Mouse (Mus musculus) spleen, adult 2 months (tissue): ENCODE measurements around the gene Dusp7. TPM values are rescaled to one million over a fixed set of nuclear protein-coding genes. Genes with fewer than 3 reads are reported as not detected.

Experiments used
- DNase-seq, 2 experiments: peaks; one replicate each; pipeline versions ENCODE4 v3.0.0 to v3.0.0-alpha.2; 2012 to 2021; ENCODE audit warnings: low spot score in 2 of 2, low read depth in 1 of 2
- H3K27ac ChIP-seq: fragments of 200-500 bp; 2 replicates; pipeline ENCODE4 v1.5.1; 2012; ENCODE audit warnings: low read length, inconsistent platforms; ENCODE audit not compliant: insufficient read depth
- H3K27me3 ChIP-seq: fragments of 200-500 bp; 2 replicates; pipeline ENCODE4 v1.6.1; 2012; ENCODE audit warnings: mild to moderate bottlenecking, moderate library complexity, low read length, inconsistent platforms; ENCODE audit not compliant: control insufficient read depth, insufficient read depth
- H3K36me3 ChIP-seq: fragments of 200-500 bp; 2 replicates; pipeline ENCODE4 v1.6.1; 2012; ENCODE audit warnings: mild to moderate bottlenecking, low read length, inconsistent platforms; ENCODE audit not compliant: control insufficient read depth, insufficient read depth
- H3K4me1 ChIP-seq: fragments of 200-500 bp; 2 replicates; pipeline ENCODE4 v1.6.1; 2011; ENCODE audit warnings: inconsistent platforms; ENCODE audit not compliant: control insufficient read depth, insufficient read depth, insufficient read length
- H3K4me3 ChIP-seq: fragments of 200-500 bp; 2 replicates; pipeline ENCODE4 v1.5.1; 2011; ENCODE audit warnings: mild to moderate bottlenecking, inconsistent platforms; ENCODE audit not compliant: insufficient read depth, insufficient read length; ENCODE audit errors: extremely low read depth
- CTCF ChIP-seq: fragments of 200-500 bp; IDR thresholded peaks from 2 replicates; pipeline ENCODE4 v1.5.1; 2011; ENCODE audit warnings: mild to moderate bottlenecking, inconsistent platforms; ENCODE audit not compliant: insufficient read depth, insufficient read length, insufficient replicate concordance; ENCODE audit errors: extremely low read depth
- POLR2A ChIP-seq: fragments of 200-500 bp; IDR thresholded peaks from 2 replicates; pipeline ENCODE4 v1.6.1; 2011; ENCODE audit warnings: low read depth, low read length, inconsistent platforms
- WGBS: fragments of 180-500 bp; shearing (Covaris S2); methylation state at CpG from one replicate; pipeline ENCODE4 v1.1.7; 2018; 5-methylcytosine and 5-hydroxymethylcytosine counted together
- polyA plus RNA-seq: library from polyadenylated mRNA; depleted of rRNA; stranded (reverse); fragments of >200 nt; gene quantifications from 2 replicates; pipeline ENCODE4 v1.2.3, GENCODE M21; 2012; rRNA removed

Dusp7 gene
- polyA plus RNA-seq, 1 experiment: 73.1 TPM

GRCm38 (mm10) chr9:106416826-106417225 lies 48.4 kb downstream of the Dusp7 start:
- Histone ChIP-seq H3K27ac (no peak overlapping the region), H3K4me3 (no peak overlapping the region), H3K36me3 (no peaks in the 10 kb centered on the region), H3K27me3 (no peaks in the 10 kb centered on the region; the same call in 1 of the 2 replicates), H3K4me1 (peaks cover 4% of the 10 kb centered on the region; the same call in 1 of the 2 replicates)
- WGBS: 90% methylated on average over 6 of the region's 6 CpGs
- DNase-seq: no peak
- TF ChIP-seq CTCF (no peak), POLR2A (no peak)

- TF ChIP-seq CTCF (no peak), POLR2A (no peak)
- Histone ChIP-seq H3K36me3 (no peaks in the 10 kb centered on the region), H3K4me3 (no peak overlapping the region), H3K27ac (no peak overlapping the region), H3K4me1 (peaks cover 2% of the 10 kb centered on the region; the same call in 1 of the 2 replicates), H3K27me3 (no peaks in the 10 kb centered on the region; the same call in 1 of the 2 replicates)
- 20% methylated on average over 29 of the region's 29 CpGs for WGBS
- DNase-seq: no peak
These were observed 49.6 kb downstream of the Dusp7 start for GRCm38 (mm10) chr9:106417841-106418625.

- TF ChIP-seq CTCF: no peak
- TF ChIP-seq POLR2A: no peak
- no peak for DNase-seq
- H3K27ac ChIP-seq: no peak overlapping the region
- H3K4me1 ChIP-seq: peaks cover 2% of the 10 kb centered on the region; the same call in 1 of the 2 replicates
- WGBS: 3% methylated on average over 2 of the region's 2 CpGs
- no peaks in the 10 kb centered on the region; the same call in 1 of the 2 replicates for H3K27me3 ChIP-seq
- no peaks in the 10 kb centered on the region for H3K36me3 ChIP-seq
- H3K4me3 ChIP-seq: no peak overlapping the region
These were observed 52.2 kb downstream of the Dusp7 start for GRCm38 (mm10) chr9:106420608-106421007.

- no peaks in the 10 kb centered on the region; the same call in 1 of the 2 replicates for H3K27me3 ChIP-seq
- peaks cover 2% of the 10 kb centered on the region; the same call in 1 of the 2 replicates for H3K4me1 ChIP-seq
- no peaks in the 10 kb centered on the region for H3K36me3 ChIP-seq
- TF ChIP-seq CTCF: no peak
- no peak for TF ChIP-seq POLR2A
- H3K27ac ChIP-seq: no peak overlapping the region
- WGBS: 19% methylated on average over 18 of the region's 18 CpGs
- no peak overlapping the region for H3K4me3 ChIP-seq
- no peak for DNase-seq
These were observed 52.8 kb downstream of the Dusp7 start for GRCm38 (mm10) chr9:106421033-106421864.

- WGBS: 1% methylated on average over 3 of the region's 3 CpGs
- DNase-seq: peak; percentile 56 to 77
These were observed 53.4 kb downstream of the Dusp7 start for GRCm38 (mm10) chr9:106421865-106422160.

More at GRCm38 (mm10) chr9:106421865-106422160, 53.4 kb downstream of the Dusp7 start:
- Histone ChIP-seq H3K4me3 (no peak overlapping the region), H3K27me3 (no peaks in the 10 kb centered on the region; the same call in 1 of the 2 replicates), H3K27ac (no peak overlapping the region), H3K4me1 (peaks cover 2% of the 10 kb centered on the region; the same call in 1 of the 2 replicates), H3K36me3 (no peaks in the 10 kb centered on the region)
- peak; percentile 86; the same call in 1 of the 2 replicates for TF ChIP-seq CTCF
- TF ChIP-seq POLR2A: no peak

Other genes starting within 250 kb of the Dusp7 start
- gene Glyctk, start 210.5 kb upstream of the Dusp7 start, polyA plus RNA-seq: 6.5 and 6.9 TPM in 2 replicates
- gene Wdr82, start 197.7 kb upstream of the Dusp7 start, polyA plus RNA-seq: 41.3 and 53.3 TPM in 2 replicates
- gene Ppm1m, start 168.9 kb upstream of the Dusp7 start, polyA plus RNA-seq: 87.4 and 95.8 TPM in 2 replicates
- gene Twf2, start 165.5 kb upstream of the Dusp7 start, polyA plus RNA-seq: 90.9 and 93.3 TPM in 2 replicates
- gene Tlr9, start 146.0 kb upstream of the Dusp7 start, polyA plus RNA-seq: 65.3 and 90.7 TPM in 2 replicates
- 29.6 and 39.5 TPM in 2 replicates for gene Alas1, start 120.0 kb upstream of the Dusp7 start, polyA plus RNA-seq
- 6.8 and 8.4 TPM in 2 replicates for gene Poc1a, start 87.6 kb upstream of the Dusp7 start, polyA plus RNA-seq
- 365 and 397 TPM in 2 replicates for gene Rpl29, start 60.8 kb downstream of the Dusp7 start, polyA plus RNA-seq
- gene Acy1, start 69.7 kb downstream of the Dusp7 start, polyA plus RNA-seq: 7.7 and 9.2 TPM in 2 replicates
- 14.6 and 16.7 TPM in 2 replicates for gene Abhd14b, start 78.8 kb downstream of the Dusp7 start, polyA plus RNA-seq
- gene Abhd14a, start 79.0 kb downstream of the Dusp7 start, polyA plus RNA-seq: 11.5 and 12.7 TPM in 2 replicates
- gene Pcbp4, start 84.7 kb downstream of the Dusp7 start, polyA plus RNA-seq: 15.8 and 22.4 TPM in 2 replicates
- 0.28 and 0.66 TPM in 2 replicates for gene Gpr62, start 97.3 kb downstream of the Dusp7 start, polyA plus RNA-seq
- gene Rrp9, start 107.3 kb downstream of the Dusp7 start, polyA plus RNA-seq: 33.9 and 36.8 TPM in 2 replicates
- 43.3 and 57.9 TPM in 2 replicates for gene Parp3, start 108.3 kb downstream of the Dusp7 start, polyA plus RNA-seq
- gene Iqcf1, start 131.3 kb downstream of the Dusp7 start, polyA plus RNA-seq: not detected in 2 replicates
- gene Iqcf5, start 145.9 kb downstream of the Dusp7 start, polyA plus RNA-seq: not detected in 2 replicates
- gene Iqcf3, start 193.0 kb downstream of the Dusp7 start, polyA plus RNA-seq: not detected in 2 replicates
- gene Iqcf4, start 202.4 kb downstream of the Dusp7 start, polyA plus RNA-seq: not detected in 2 replicates